Mouse (Mus musculus) gastrocnemius, postnatal 36 days (tissue): ENCODE results near the gene Zfp787. TPM values are rescaled to one million over a fixed set of nuclear protein-coding genes. Genes with fewer than 3 reads are reported as not detected.
A peak's percentile ranks its signal among the peaks of the same experiment; 100 is the strongest.
"Not testable (repeated sequence)": the region's sequence is repeated elsewhere in the genome, so short reads cannot be mapped to it uniquely, and the experiment has no call there.

Experiments
- DNase-seq, 2 experiments: peaks; one replicate each; pipeline ENCODE4 v3.0.0; 2022
- intact Hi-C: fragments of 180-260 bp; cut with DNase I; formaldehyde crosslinking; loops from one replicate; pipeline ENCODE4 v1.15.1; 2025
- total RNA-seq, 2 experiments: library from RNA; stranded (reverse); gene quantifications; 2 replicates each; pipeline ENCODE4 v1.2.3; 2021

Zfp787 gene
- total RNA-seq, 2 experiments from 2014 or later, result 26.1 to 29.2 TPM

DNA sequence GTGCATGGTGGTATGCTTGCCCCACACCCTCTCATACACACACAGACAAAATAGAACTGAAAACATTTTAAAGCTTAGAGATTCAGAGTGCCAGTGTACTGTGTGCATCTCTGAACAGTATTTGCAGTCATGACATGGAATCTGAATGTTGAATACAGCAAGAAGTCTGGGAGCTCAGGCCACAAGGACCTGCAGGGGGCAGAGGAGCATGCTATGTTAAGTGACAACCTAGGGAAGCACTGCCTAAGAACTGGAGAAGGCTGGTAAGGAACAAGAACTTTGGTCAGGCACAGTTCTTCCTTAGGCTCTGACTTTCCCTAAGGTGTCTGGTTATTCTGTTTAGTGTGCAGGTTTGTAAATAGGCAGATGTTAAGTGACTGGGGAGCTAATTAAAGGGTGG lies 19.3 kb downstream of the Zfp787 start:
- intact Hi-C loops, result no loop called here
- no peak for DNase-seq

- DNase-seq, result no peak
- intact Hi-C loops, result no loop called here
Observed at GRCm38 (mm10) chr7:6132646-6133045, 23.2 kb downstream of the Zfp787 start.

- intact Hi-C loops, result no loop called here
- no peak for DNase-seq
Observed at GRCm38 (mm10) chr7:6130346-6130745, 25.5 kb downstream of the Zfp787 start.

DNA sequence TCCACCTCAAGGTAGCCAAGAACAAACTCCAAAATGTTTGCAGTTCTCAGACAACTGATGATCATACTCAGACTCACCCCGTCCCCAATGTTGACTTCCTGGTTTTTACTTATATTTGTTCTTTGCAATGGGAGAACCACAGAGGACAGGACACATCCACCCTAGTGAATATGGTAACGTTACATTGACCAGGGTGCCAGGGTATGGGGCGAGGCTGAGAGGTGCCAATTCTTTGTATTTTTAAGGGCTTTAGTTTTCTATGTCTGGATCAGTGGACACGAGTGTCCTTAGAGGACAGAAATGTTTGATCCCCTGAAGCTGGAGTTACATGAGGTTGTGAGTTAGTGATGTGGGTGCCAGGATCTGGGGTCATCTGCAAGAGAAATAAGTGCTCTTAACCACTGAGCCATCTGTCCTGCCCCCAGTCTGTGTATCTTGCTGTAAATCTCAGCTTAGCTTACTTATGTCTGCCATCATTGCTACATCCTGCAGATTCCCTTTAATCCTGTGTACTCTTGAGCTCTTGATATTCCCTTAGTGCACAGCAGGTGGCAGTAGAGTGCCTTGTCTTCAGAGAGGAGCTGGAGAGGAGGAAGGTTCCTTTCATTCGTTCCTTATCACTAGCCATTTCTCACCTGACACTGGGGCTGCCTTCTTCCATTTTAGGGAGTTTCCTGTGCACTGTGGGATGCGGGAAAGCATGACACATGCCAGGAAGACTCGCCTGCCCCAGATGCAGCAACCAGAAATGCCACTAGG lies 28.9 kb downstream of the Zfp787 start:
- intact Hi-C loops, result loop anchor here (1.0 to 5.0 kb wide), 2 partner anchors 45 to 64 kb away; partner anchors contain the start of gene Zfp444
- DNase-seq, result peak in 1 of 2 experiments; percentile 73

DNA sequence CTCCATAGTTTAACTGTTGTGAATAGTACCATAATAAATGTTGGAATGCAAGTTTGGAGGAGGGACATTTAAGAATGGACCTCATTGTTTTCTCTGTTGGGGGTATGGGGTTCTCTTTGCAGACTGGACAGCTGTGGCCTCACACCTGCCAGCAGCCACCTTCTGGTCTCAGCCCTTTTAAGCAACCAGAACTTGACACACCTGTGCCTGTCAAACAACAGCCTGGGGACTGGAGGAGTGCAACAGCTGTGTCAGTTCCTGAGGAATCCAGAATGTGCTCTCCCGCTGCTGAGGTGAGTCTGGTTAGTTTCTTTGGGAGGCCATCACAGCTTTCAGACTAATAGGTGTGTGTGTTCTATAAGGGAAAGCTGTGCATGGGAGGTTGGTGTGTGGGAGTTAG lies 34.7 kb downstream of the Zfp787 start:
- intact Hi-C loops, DNase-seq: not testable (repeated sequence)

GRCm38 (mm10) chr7:6120104-6120503 lies 35.7 kb downstream of the Zfp787 start:
- intact Hi-C loops, DNase-seq: not testable (repeated sequence)

GRCm38 (mm10) chr7:6119501-6119900 lies 36.3 kb downstream of the Zfp787 start:
- DNase-seq, result no peak
- intact Hi-C loops, result no loop called here

Other genes starting within 250 kb of the Zfp787 start
- not detected for gene Vmn1r65, start 145.0 kb downstream of the Zfp787 start, total RNA-seq
- gene Nlrp4c, start 110.8 kb downstream of the Zfp787 start, total RNA-seq, result not detected
- 1 to 10 TPM; 7.2 to 8.3 TPM for gene Zfp444, start 16.2 kb upstream of the Zfp787 start, total RNA-seq
- not detected for gene Galp, start 41.1 kb upstream of the Zfp787 start, total RNA-seq
- not detected for gene Zscan5b, start 66.3 kb upstream of the Zfp787 start, total RNA-seq
- gene Epp13, start 96.7 kb upstream of the Zfp787 start, total RNA-seq, result not detected
- gene Zfp667, start 130.6 kb upstream of the Zfp787 start, total RNA-seq, result 1 to 10 TPM; 3.5 to 3.6 TPM
- gene Zfp583, start 175.3 kb upstream of the Zfp787 start, total RNA-seq, result under 1 TPM; 0.46 to 0.49 TPM
- under 1 TPM; 0.18 to 0.32 TPM for gene Gm3854, start 187.8 kb upstream of the Zfp787 start, total RNA-seq
- gene Zfp78, start 207.3 kb upstream of the Zfp787 start, total RNA-seq, result 1 to 10 TPM; 1.4 to 2.2 TPM
- gene Zfp28, start 227.3 kb upstream of the Zfp787 start, total RNA-seq, result 1 to 10 TPM in 1 of 2 experiments, under 1 TPM in 1; 0.77 to 1.2 TPM
- gene Smim17, start 242.7 kb upstream of the Zfp787 start, total RNA-seq, result under 1 TPM in 1 of 2 experiments, not detected in 1; 0.32 TPM